Mouse (Mus musculus): ENCODE measurements at regions not wholly inside any gene's neighbourhood (a gene's known extent, or its start where the extent isn't known, plus 50 kb on each side); places are given as distances from the start of the nearest gene placed in this dataset.

DNA sequence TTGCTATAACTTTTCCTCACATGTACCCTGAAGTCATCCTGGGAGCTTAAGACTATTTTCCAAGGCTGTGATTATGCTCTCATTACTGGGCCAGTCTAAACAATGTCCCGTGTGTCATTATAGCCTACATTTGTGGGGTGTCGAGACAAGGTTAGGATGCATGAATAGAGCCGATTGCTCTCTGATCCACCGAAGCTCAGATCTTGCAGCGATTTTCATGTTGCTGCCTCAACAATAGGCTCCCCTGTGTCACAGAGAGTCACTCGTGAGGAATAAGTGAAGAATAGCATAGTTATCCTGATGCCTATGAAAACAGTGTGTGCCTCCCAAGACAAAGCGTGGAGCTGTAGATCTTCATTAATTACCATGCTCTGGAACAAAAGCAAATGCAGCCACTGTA is 83.7 kb upstream of the Map3k7 start:
- no peak for TF ChIP-seq CTCF (IDR thresholded peaks at IDR 0.05; ENCODE audit: low read depth)
- no peak for TF ChIP-seq EP300 (optimal IDR thresholded peaks at IDR 0.05)
